Mouse (Mus musculus) megakaryocyte, embryonic 14.5 days (primary cell): Measurements from ENCODE around the gene Zfp882. TPM values are rescaled to one million over a fixed set of nuclear protein-coding genes. Genes with fewer than 3 reads are reported as not detected.
"Not testable (repeated sequence)": the region's sequence is repeated elsewhere in the genome, so short reads cannot be mapped to it uniquely, and the experiment has no call there.

Experiments used
- H3K27me3 ChIP-seq: replicated peaks from 2 replicates; pipeline ENCODE3; 2012; ENCODE audit warnings: inconsistent platforms
- H3K36me3 ChIP-seq: replicated peaks from 2 replicates; pipeline ENCODE3; 2012; ENCODE audit warnings: low read length, inconsistent platforms, mixed read lengths
- H3K4me1 ChIP-seq: 2 replicates; pipeline ENCODE4 v1.6.1; 2012; ENCODE audit warnings: inconsistent platforms
- H3K4me3 ChIP-seq: replicated peaks from 2 replicates; pipeline ENCODE3; 2012; ENCODE audit warnings: moderate library complexity, mild to moderate bottlenecking, inconsistent platforms
- H3K9me3 ChIP-seq: 2 replicates; pipeline ENCODE4 v1.6.1; 2012; ENCODE audit warnings: inconsistent platforms
- FLI1 ChIP-seq: IDR thresholded peaks from 2 replicates; pipeline ENCODE4 v1.6.1; 2012; ENCODE audit warnings: low read length, inconsistent platforms, mixed read lengths
- GATA1 ChIP-seq: IDR thresholded peaks from 3 replicates; pipeline ENCODE4 v1.6.1; 2012; ENCODE audit warnings: mixed read lengths, low read length, inconsistent platforms, borderline replicate concordance
- polyA plus RNA-seq: library from polyadenylated mRNA; stranded (reverse); fragments of >175 nt; gene quantifications from 2 replicates; pipeline ENCODE4 v1.2.3, GENCODE M21; 2012; ENCODE audit warnings: low replicate concordance; ENCODE audit not compliant: insufficient read depth

The Zfp882 gene
- polyA plus RNA-seq, 1 experiment: not detected

DNA sequence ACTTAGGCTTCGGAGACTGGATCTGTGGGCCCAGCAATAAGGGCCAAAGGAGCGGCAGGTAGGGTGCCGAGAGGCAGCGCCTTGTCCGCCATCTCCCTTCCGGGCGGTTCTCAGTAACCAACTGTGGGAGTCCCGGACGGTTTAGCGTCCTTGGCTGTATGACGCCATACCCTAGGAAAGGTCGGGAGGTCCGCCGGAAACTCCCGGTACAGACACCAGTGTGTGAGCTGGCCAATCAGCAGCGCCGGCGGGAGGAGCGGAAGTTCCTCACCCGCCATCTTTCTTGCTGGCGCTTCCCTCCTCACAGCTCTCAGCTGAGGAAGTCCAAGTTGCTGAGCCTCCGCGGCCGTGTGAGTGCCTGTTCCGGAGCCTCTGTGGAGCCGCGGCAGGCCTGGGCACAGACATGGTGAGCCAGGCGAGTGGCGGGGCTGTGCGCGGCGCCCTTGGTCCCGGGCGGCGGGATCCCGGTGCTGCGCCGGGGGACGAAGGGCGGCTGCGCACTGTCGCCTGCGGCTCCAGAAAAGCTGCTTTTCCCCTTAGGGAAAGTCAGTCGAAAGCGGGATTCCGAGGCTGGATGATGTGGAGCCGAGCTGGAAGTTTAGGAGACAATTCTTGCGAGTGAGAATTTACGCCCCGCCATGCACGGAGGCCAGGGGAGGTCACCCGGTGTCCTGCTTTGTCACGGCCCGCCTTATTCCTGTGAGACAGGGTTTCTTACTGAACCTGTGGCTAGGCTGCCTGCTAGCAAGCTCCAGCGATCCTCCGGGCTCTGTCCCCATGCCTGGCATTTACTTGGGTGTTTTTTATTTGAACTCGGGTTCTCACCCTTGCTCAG lies 14.4 kb downstream of the Zfp882 start:
- no peak for TF ChIP-seq FLI1
- no peak for TF ChIP-seq GATA1
- H3K36me3 ChIP-seq: peaks cover 28% of the 10 kb centered on the region
- peaks cover 36% of the 10 kb centered on the region for H3K4me1 ChIP-seq
- no peaks in the 10 kb centered on the region for H3K9me3 ChIP-seq
- H3K27me3 ChIP-seq: no peaks in the 10 kb centered on the region
- peak overlapping the region; percentile 94 for H3K4me3 ChIP-seq

DNA sequence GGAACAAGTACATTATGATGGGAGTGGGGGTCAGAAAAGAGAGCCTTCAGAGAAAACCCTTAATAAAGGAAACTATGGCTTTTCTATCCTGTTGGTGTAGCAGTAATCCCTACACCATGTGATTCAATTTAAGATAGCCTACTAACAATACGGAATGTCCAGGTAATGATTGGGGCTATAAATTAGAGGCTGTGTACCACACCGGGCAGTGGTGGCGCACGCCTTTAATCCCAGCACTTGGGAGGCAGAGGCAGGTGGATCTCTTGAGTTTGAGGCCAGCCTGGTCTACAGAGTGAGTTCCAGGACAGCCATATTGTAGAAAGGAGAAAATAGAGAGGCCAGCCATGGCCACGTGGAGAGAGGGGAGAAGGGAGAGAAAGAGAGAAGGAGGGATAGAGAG lies 17.4 kb downstream of the Zfp882 start:
- H3K27me3 ChIP-seq: no peaks in the 10 kb centered on the region

DNA sequence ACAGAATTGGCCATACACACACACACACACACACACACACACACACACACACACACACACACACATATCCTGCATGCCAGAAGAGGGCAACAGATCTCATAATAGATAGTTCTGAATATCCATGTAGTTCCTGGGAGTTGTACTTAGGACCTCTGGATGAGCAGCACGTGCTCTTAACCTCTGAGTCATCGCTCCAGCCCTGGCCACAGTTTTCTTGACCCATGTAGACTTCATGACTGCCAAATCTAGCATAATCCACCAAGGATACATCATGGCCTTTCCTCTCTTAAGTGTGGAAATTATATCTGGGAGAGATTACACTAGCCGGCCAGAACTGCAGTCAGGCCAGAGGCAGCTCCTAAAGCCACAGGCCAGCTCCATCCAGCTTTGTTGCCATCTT lies 18.1 kb downstream of the Zfp882 start:
- no peaks in the 10 kb centered on the region for H3K27me3 ChIP-seq
- TF ChIP-seq FLI1 (no peak), GATA1 (no peak)
- peaks cover 40% of the 10 kb centered on the region for H3K4me1 ChIP-seq
- peaks cover 8% of the 10 kb centered on the region for H3K9me3 ChIP-seq
- peaks cover 64% of the 10 kb centered on the region for H3K36me3 ChIP-seq
- no peak overlapping the region for H3K4me3 ChIP-seq

More for the DNA sequence above, 17.4 kb downstream of the Zfp882 start:
- Histone ChIP-seq H3K9me3 (peaks cover 3% of the 10 kb centered on the region), H3K4me3 (peak overlapping the region; percentile 56), H3K4me1 (peaks cover 40% of the 10 kb centered on the region), H3K36me3 (peaks cover 56% of the 10 kb centered on the region)
- no peak for TF ChIP-seq FLI1
- no peak for TF ChIP-seq GATA1

DNA sequence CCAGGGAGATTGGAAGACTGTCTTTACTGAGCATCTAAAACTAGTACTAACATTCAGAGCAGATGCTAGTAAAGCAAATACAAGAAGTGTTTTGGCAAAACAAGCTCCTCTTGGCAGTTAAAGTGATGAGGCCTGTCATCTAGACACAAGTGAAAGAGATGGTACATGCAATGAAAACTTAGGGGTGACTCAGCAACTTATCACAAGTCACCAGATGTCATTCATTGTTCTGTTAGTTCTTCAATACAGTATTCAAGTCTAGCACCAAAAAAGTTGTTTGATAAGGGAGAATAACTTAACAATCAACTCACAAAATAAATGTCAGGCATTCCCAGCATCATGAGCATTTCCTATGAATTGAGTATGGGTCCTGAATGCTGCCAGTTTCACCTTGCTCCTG lies 19.4 kb downstream of the Zfp882 start:
- peaks cover 8% of the 10 kb centered on the region for H3K9me3 ChIP-seq
- H3K4me1 ChIP-seq: peaks cover 40% of the 10 kb centered on the region
- peaks cover 67% of the 10 kb centered on the region for H3K36me3 ChIP-seq
- TF ChIP-seq FLI1 (no peak), GATA1 (no peak)
- H3K4me3 ChIP-seq: no peak overlapping the region
- no peaks in the 10 kb centered on the region for H3K27me3 ChIP-seq

DNA sequence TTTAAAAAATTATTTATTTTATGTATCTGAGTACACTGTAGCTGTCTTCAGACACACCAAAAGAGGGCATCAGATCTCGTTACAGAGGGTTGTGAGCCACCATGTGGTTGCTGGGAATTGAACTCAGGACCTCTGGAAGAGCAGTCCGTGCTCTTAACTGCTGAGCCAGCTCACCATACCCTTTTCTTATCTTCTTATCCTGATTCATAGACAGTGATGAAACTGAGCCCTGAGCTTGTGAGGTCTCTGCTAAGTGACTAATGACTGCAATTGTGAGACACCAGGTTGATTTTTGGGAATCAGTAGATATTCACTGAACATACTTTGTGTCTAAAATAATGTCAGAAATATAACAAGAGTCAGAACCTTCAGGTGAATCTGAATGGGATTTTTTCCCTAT lies 29.6 kb downstream of the Zfp882 start:
- H3K27me3 ChIP-seq, H3K9me3 ChIP-seq, H3K4me3 ChIP-seq, H3K36me3 ChIP-seq: not testable (repeated sequence)
- H3K4me1 ChIP-seq: peaks cover 16% of the 10 kb centered on the region

DNA sequence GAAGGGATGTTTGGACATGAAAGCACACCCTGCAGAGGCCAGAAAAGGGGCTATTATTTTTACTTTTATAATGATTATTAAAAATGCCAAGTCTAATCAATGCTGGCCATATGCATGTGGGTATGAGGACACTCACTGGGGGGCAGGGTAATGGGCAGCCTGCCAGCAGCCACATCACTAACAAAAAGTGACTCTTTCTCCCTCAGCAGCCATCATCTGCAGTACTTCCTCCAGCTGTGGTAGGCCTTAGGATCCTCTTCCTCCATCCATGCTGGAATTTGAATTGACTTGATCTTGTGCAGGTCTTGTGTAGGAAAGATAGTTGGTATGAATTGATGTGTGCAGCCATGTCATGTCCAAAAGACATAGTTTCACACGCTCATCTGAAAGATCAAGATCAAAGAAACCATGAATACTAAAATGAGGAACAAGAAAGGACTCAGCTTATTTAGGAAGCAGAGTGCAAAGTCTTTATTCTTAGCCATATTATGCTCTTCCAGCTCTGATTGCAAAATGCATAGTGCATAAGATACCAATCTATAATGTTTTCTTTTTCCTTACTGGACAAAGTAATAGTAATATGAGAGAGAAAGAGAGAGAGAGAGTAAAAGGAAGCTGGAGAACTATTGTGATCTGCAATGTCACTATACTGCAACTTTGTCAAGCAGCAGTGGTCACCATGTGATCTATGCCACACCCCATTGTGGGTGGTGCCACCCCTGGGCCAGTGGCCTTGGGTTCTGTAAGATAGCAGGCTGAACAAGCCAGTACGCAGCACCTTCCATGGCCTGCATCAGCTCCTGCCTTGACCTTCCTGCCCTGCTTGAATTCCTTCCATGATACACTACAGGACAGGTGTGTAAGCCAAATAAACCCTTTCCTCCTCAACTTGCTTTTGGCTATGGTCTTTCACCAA lies 32.1 kb downstream of the Zfp882 start:
- H3K4me3 ChIP-seq: peak overlapping the region; percentile 16
- no peak for TF ChIP-seq GATA1
- no peak for TF ChIP-seq FLI1
- H3K4me1 ChIP-seq: peaks cover 27% of the 10 kb centered on the region
- H3K27me3 ChIP-seq: peaks cover 5% of the 10 kb centered on the region
- no peaks in the 10 kb centered on the region for H3K9me3 ChIP-seq
- H3K36me3 ChIP-seq: no peaks in the 10 kb centered on the region

DNA sequence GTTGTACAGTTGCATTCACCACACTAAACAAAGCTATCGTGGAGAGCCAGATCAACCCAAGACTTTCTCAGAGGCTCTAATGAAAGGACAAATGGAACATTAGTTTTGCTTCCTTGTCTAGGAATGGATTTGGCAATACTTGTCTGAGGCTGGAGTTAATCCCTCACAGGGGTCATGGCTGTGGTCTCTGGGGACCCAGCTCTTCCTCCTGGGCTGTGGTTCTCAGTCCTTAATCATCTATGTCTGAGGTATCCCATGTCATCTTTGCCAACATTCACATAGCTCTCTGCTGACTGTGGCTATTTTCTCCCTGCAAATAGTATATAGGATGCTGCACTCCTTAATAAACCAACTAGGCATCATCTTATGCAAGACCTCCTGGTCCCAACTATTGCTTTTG lies 33.4 kb downstream of the Zfp882 start:
- no peak overlapping the region for H3K4me3 ChIP-seq
- H3K4me1 ChIP-seq: peaks cover 27% of the 10 kb centered on the region
- no peaks in the 10 kb centered on the region for H3K9me3 ChIP-seq
- H3K27me3 ChIP-seq: peaks cover 6% of the 10 kb centered on the region
- H3K36me3 ChIP-seq: no peaks in the 10 kb centered on the region
- TF ChIP-seq GATA1: no peak
- TF ChIP-seq FLI1: no peak

DNA sequence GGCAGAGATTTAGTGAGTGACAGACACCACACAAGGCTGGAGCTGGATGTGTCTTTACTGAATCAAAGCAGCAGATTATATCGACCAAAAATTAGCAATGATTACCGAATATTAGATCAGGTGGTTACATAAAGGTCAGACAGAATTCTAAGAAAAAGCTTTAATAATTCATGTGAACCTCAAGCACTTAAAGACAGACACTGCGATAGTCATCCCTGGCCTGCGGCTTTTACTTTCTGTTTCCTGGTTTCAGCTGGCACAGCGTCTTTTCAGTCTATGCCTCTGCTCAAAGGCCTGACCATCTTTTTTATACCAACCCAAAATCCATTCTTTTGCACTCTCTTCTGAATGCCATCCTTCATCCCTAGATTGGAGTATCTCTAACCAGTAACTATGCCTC lies 40.2 kb downstream of the Zfp882 start:
- H3K4me3 ChIP-seq: no peak overlapping the region
- peaks cover 3% of the 10 kb centered on the region for H3K36me3 ChIP-seq
- peaks cover 6% of the 10 kb centered on the region for H3K27me3 ChIP-seq
- H3K4me1 ChIP-seq: peaks cover 41% of the 10 kb centered on the region
- no peaks in the 10 kb centered on the region for H3K9me3 ChIP-seq
- TF ChIP-seq FLI1: no peak
- no peak for TF ChIP-seq GATA1

DNA sequence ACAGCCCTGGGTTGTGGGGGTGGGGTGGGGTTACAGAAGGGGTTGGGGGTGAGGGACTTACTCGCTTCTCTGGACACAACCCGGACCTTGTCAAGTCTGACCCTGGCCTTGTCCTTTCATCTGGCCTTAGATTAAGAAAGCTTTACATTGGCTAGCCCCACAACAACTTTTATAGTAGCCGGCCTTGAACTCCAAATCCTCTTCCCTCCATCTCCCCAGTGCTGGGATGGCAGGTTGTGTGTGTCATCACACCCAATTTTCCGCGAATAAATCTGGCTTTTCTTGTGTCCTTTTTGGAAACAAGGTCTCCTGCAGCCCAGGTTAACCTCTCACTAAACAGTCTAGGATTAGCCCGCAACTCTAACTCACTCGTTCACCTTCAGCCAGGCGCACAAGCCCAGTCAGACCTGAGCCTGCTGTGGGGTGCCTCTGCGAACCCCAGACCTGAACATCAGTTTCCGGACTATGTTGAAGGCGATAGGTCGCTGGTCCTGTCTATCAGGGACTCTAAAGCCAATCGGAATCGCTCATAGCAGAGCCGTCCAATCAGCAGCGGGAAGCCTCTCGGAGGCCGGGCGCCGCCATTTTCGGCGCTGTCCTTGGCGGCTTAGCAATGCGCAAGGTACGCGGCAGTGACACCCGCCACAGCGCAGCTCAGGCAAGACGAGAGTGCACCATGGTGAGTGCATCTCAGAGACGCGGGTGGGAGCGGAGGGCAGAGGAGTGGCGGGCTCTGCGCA lies 42.2 kb downstream of the Zfp882 start, which contains the start of gene Zfp961:
TSS of gene Zfp961 (plus strand) at position 557 of the 740 bp plus-strand sequence.
- peaks cover 19% of the 10 kb centered on the region for H3K36me3 ChIP-seq
- peaks cover 32% of the 10 kb centered on the region for H3K4me1 ChIP-seq
- H3K27me3 ChIP-seq: peaks cover under 1% of the 10 kb centered on the region
- peak within 1 kb of the TSS; percentile 99 for H3K4me3 ChIP-seq
- TF ChIP-seq FLI1 (0 out of 2 replicates have a peak, but pooled peaks have one; percentile 45), GATA1 (no peak)
- H3K9me3 ChIP-seq: 0 out of 2 replicates have a peak, but pooled peaks cover 5% of the 10 kb centered on the region
